Mouse (Mus musculus) midbrain, embryonic 16.5 days (tissue): ENCODE data around the gene BC051665. TPM values are rescaled to one million over a fixed set of nuclear protein-coding genes. Genes with fewer than 3 reads are reported as not detected.

Experiments
- ATAC-seq: fragments of 200-750 bp; cut with Nextera tagmentation; 2 replicates; pipeline ENCODE4 v1.8.0; 2017; ENCODE audit warnings: moderate TSS enrichment
- H3K27ac ChIP-seq: fragments of 300-500 bp; sonication (generic); 2 replicates; pipeline ENCODE4 v1.5.1; 2014; ENCODE audit warnings: mild to moderate bottlenecking, low read length, mixed read lengths
- H3K27me3 ChIP-seq: fragments of 300-500 bp; sonication (generic); 2 replicates; pipeline ENCODE4 v1.6.1; 2014; ENCODE audit warnings: low read depth, low read length, mixed read lengths; ENCODE audit not compliant: control insufficient read depth, insufficient read depth
- H3K36me3 ChIP-seq: fragments of 300-500 bp; sonication (generic); 2 replicates; pipeline ENCODE4 v1.6.1; 2014; ENCODE audit warnings: mild to moderate bottlenecking, low read length, moderate library complexity, mixed read lengths; ENCODE audit not compliant: control insufficient read depth, insufficient read depth
- H3K4me1 ChIP-seq: fragments of 300-500 bp; sonication (generic); 2 replicates; pipeline ENCODE4 v1.6.1; 2014; ENCODE audit warnings: mild to moderate bottlenecking, low read length, mixed read lengths; ENCODE audit not compliant: control insufficient read depth, insufficient read depth
- H3K4me2 ChIP-seq: fragments of 300-500 bp; sonication (generic); 2 replicates; pipeline ENCODE4 v1.6.1; 2014; ENCODE audit warnings: mild to moderate bottlenecking, low read length, mixed read lengths
- H3K4me3 ChIP-seq: fragments of 300-500 bp; sonication (generic); 2 replicates; pipeline ENCODE4 v1.5.1; 2014; ENCODE audit warnings: low read depth, mild to moderate bottlenecking, low read length, moderate library complexity, mixed read lengths
- H3K9ac ChIP-seq: fragments of 300-500 bp; sonication (generic); 2 replicates; pipeline ENCODE4 v1.6.1; 2014; ENCODE audit warnings: low read depth, low read length, mixed read lengths
- H3K9me3 ChIP-seq: fragments of 300-500 bp; sonication (generic); replicated peaks from 2 replicates; pipeline ENCODE4 v1.6.1; 2014; ENCODE audit warnings: mild to moderate bottlenecking, low read length, mixed read lengths; ENCODE audit not compliant: control insufficient read depth, poor library complexity, severe bottlenecking
- WGBS: fragments of 180-500 bp; shearing (Covaris S2); extraction: QIAGEN DNeasy Blood & Tissue Kit; methylation state at CpG from one replicate; pipeline ENCODE4 v1.1.7; 2014; 5-methylcytosine and 5-hydroxymethylcytosine counted together
- polyA plus RNA-seq: library from polyadenylated mRNA; unstranded; fragments of >200 nt; fragmentation: Nextera tagmentation; extraction: Ambion mirVana; gene quantifications from 2 replicates; pipeline ENCODE4 v1.2.1, GENCODE M21; 2015

The BC051665 gene
- polyA plus RNA-seq, 1 experiment from 2014 or later, result not detected

- no peaks in the 10 kb centered on the region for H3K4me1 ChIP-seq
- H3K4me2 ChIP-seq, result no peak overlapping the region
- WGBS, result 90% methylated on average over 1 of the region's 1 CpGs
- H3K9me3 ChIP-seq, result no peaks in the 10 kb centered on the region
- peaks cover 28% of the 10 kb centered on the region for H3K36me3 ChIP-seq
- no peak overlapping the region for H3K4me3 ChIP-seq
- H3K27me3 ChIP-seq, result no peaks in the 10 kb centered on the region
- no peak overlapping the region for H3K27ac ChIP-seq
- ATAC-seq, result no peak
- H3K9ac ChIP-seq, result no peak overlapping the region
Observed at GRCm38 (mm10) chr13:60747201-60747600, 39.0 kb downstream of the BC051665 start.

- Histone ChIP-seq H3K27me3 (no peaks in the 10 kb centered on the region), H3K4me1 (no peaks in the 10 kb centered on the region), H3K9ac (no peak overlapping the region), H3K9me3 (no peaks in the 10 kb centered on the region), H3K36me3 (peaks cover 22% of the 10 kb centered on the region), H3K4me3 (no peak overlapping the region), H3K27ac (no peak overlapping the region), H3K4me2 (no peak overlapping the region)
- no peak for ATAC-seq
- 25% methylated on average over 1 of the region's 1 CpGs for WGBS
Observed at GRCm38 (mm10) chr13:60746271-60746670, 39.9 kb downstream of the BC051665 start.

GRCm38 (mm10) chr13:60745358-60745757 is 40.8 kb downstream of the BC051665 start:
- Histone ChIP-seq H3K4me3 (no peak overlapping the region), H3K36me3 (peaks cover 22% of the 10 kb centered on the region), H3K9ac (no peak overlapping the region), H3K27me3 (no peaks in the 10 kb centered on the region), H3K9me3 (no peaks in the 10 kb centered on the region), H3K27ac (no peak overlapping the region), H3K4me2 (no peak overlapping the region), H3K4me1 (no peaks in the 10 kb centered on the region)
- WGBS, result 92% methylated on average over 12 of the region's 12 CpGs
- ATAC-seq, result no peak

GRCm38 (mm10) chr13:60744736-60745135 is 41.4 kb downstream of the BC051665 start:
- no peaks in the 10 kb centered on the region for H3K9me3 ChIP-seq
- no peak for ATAC-seq
- H3K36me3 ChIP-seq, result peaks cover 22% of the 10 kb centered on the region

GRCm38 (mm10) chr13:60744078-60744460 is 42.1 kb downstream of the BC051665 start:
- WGBS, result 31% methylated on average over 7 of the region's 7 CpGs
- no peaks in the 10 kb centered on the region for H3K4me1 ChIP-seq
- no peak overlapping the region for H3K4me2 ChIP-seq
- peak; percentile 68 for ATAC-seq
- H3K9me3 ChIP-seq, result no peaks in the 10 kb centered on the region
- H3K36me3 ChIP-seq, result peaks cover 19% of the 10 kb centered on the region
- no peak overlapping the region for H3K27ac ChIP-seq
- no peaks in the 10 kb centered on the region for H3K27me3 ChIP-seq
- H3K9ac ChIP-seq, result no peak overlapping the region
- no peak overlapping the region for H3K4me3 ChIP-seq

More at GRCm38 (mm10) chr13:60744736-60745135, 41.4 kb downstream of the BC051665 start:
- H3K4me2 ChIP-seq, result no peak overlapping the region
- H3K9ac ChIP-seq, result no peak overlapping the region
- 89% methylated on average over 3 of the region's 3 CpGs for WGBS
- no peaks in the 10 kb centered on the region for H3K4me1 ChIP-seq
- no peak overlapping the region for H3K27ac ChIP-seq
- no peaks in the 10 kb centered on the region for H3K27me3 ChIP-seq
- no peak overlapping the region for H3K4me3 ChIP-seq

GRCm38 (mm10) chr13:60743381-60744077 is 42.6 kb downstream of the BC051665 start:
- H3K4me3 ChIP-seq, result no peak overlapping the region
- no peaks in the 10 kb centered on the region for H3K4me1 ChIP-seq
- peaks cover 16% of the 10 kb centered on the region for H3K36me3 ChIP-seq
- ATAC-seq, result peak; percentile 20
- no peaks in the 10 kb centered on the region for H3K27me3 ChIP-seq
- no peaks in the 10 kb centered on the region for H3K9me3 ChIP-seq
- no peak overlapping the region for H3K9ac ChIP-seq
- no peak overlapping the region for H3K27ac ChIP-seq
- WGBS, result 65% methylated on average over 13 of the region's 13 CpGs
- H3K4me2 ChIP-seq, result no peak overlapping the region

GRCm38 (mm10) chr13:60742611-60743010 is 43.6 kb downstream of the BC051665 start:
- WGBS, result 92% methylated on average over 3 of the region's 3 CpGs
- H3K9me3 ChIP-seq, result no peaks in the 10 kb centered on the region
- ATAC-seq, result no peak
- no peaks in the 10 kb centered on the region for H3K27me3 ChIP-seq
- H3K27ac ChIP-seq, result no peak overlapping the region
- no peaks in the 10 kb centered on the region; the same call in 1 of the 2 replicates for H3K4me1 ChIP-seq
- H3K4me2 ChIP-seq, result no peak overlapping the region
- no peak overlapping the region for H3K4me3 ChIP-seq
- peaks cover 16% of the 10 kb centered on the region for H3K36me3 ChIP-seq
- no peak overlapping the region for H3K9ac ChIP-seq

- Histone ChIP-seq H3K9me3 (no peaks in the 10 kb centered on the region), H3K4me1 (no peaks in the 10 kb centered on the region; the same call in 1 of the 2 replicates), H3K4me2 (no peak overlapping the region), H3K27ac (no peak overlapping the region), H3K4me3 (no peak overlapping the region), H3K9ac (no peak overlapping the region), H3K27me3 (no peaks in the 10 kb centered on the region), H3K36me3 (peaks cover 13% of the 10 kb centered on the region)
- ATAC-seq, result no peak
- WGBS, result 93% methylated on average over 6 of the region's 6 CpGs
Observed at GRCm38 (mm10) chr13:60740248-60740647, 45.9 kb downstream of the BC051665 start.

- 15% methylated on average over 9 of the region's 9 CpGs for WGBS
- Histone ChIP-seq H3K36me3 (peaks cover 13% of the 10 kb centered on the region), H3K4me3 (peak overlapping the region; percentile 5; the same call in 1 of the 2 replicates), H3K9me3 (no peaks in the 10 kb centered on the region), H3K9ac (no peak overlapping the region), H3K27ac (no peak overlapping the region), H3K4me1 (no peaks in the 10 kb centered on the region; the same call in 1 of the 2 replicates), H3K4me2 (peak overlapping the region; percentile 17; the same call in 1 of the 2 replicates), H3K27me3 (no peaks in the 10 kb centered on the region)
- peak; percentile 78 for ATAC-seq
Observed at GRCm38 (mm10) chr13:60738429-60738828, 47.7 kb downstream of the BC051665 start.
